8 mouse cellular contexts compared by ENCODE assay signal in the genomic region with DNA sequence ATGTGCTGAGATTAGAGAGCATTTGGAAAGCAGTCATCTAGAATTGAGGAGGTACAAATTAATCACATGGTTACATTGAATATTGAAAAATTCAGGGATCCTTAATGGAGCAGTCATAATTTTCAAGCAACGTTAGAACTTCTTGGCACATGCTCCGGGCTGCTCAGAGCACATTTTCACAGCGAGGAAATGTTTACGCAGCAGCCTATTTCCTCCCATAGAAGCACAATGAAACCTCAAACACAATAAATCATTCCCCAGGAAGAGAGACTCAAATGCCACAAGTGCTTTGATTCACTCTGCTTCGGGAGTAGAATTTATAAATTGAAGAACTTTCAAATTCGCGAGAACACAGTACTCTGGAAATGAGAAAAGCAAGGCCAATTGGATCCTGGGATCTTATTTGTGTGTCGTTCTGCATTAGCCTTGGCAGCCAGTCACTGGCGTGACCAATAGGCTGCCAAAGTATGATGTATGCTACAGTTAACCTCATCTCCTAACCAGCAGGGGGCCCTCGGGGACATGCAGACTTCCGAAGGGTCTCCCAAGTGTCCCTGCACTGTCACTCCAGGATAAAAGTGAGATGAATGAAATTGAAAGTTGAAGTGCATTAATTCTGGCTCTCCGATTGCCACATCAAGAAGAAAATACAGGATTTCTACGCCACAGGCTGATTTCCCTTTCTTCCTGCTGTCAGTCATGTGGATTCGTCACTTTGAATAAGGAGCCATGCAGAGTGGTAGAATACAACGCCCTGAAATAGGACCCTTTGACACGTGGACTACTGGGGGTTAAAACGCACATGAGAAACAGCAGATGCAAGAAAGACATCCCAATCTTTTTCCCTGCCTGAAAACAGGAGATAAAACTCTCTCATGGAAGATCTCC.
DNase-seq lines count a peak whose midpoint lies in the region; ATAC-seq and TF ChIP-seq lines count a peak whose summit lies in the region.

No protein-coding gene starts in this region.

- peak; percentile 76 for TF ChIP-seq CTCF in lung, embryonic 14.5 days (IDR thresholded peaks at IDR 0.05; ENCODE audit: low read depth)

- H3K27ac ChIP-seq in hindbrain, embryonic 12.5 days: no peak overlapping the region
- no peak overlapping the region for H3K27ac ChIP-seq in lung, embryonic 14.5 days (ENCODE audit: low read depth)

- no peaks in the 10 kb centered on the region for H3K27me3 ChIP-seq in hindbrain, embryonic 12.5 days
- no peaks in the 10 kb centered on the region for H3K27me3 ChIP-seq in lung, embryonic 14.5 days (ENCODE audit: insufficient read depth, low read length)

- peak; percentile 35 for DNase-seq in R1 (ENCODE audit: low read depth, low spot score)
- DNase-seq in cerebellum, adult 9-10 months: peak; percentile 17
- DNase-seq in layer of hippocampus, postnatal 10 days (ENCODE audit: low spot score in 2 of 2): peak; percentile 68 to 77
- peak; percentile 83 for DNase-seq in lung, embryonic 14.5 days
- peak; percentile 14 for DNase-seq in ovary, adult 18-20 months (ENCODE audit: low spot score)

- H3K36me3 ChIP-seq in hindbrain, embryonic 12.5 days: no peaks in the 10 kb centered on the region
- H3K36me3 ChIP-seq in lung, embryonic 14.5 days (ENCODE audit: insufficient read depth): no peaks in the 10 kb centered on the region

- H3K9me3 ChIP-seq in hindbrain, embryonic 12.5 days (replicated peaks): no peaks in the 10 kb centered on the region
- H3K9me3 ChIP-seq in lung, embryonic 14.5 days (ENCODE audit: low read depth, low read length): no peaks in the 10 kb centered on the region

- WGBS in hindbrain, embryonic 12.5 days: 17% methylated on average over 17 of the region's 17 CpGs
- 15% methylated on average over 17 of the region's 17 CpGs for WGBS in lung, embryonic 14.5 days

- 0 out of 2 replicates have a peak overlapping the region, but pooled peaks have one; percentile 12 for H3K4me3 ChIP-seq in hindbrain, embryonic 12.5 days
- H3K4me3 ChIP-seq in lung, embryonic 14.5 days (ENCODE audit: low read depth, low read length): peak overlapping the region; percentile 22

- H3K4me2 ChIP-seq in hindbrain, embryonic 12.5 days (replicated peaks): peak overlapping the region; percentile 47
- peak overlapping the region; percentile 60 for H3K4me2 ChIP-seq in lung, embryonic 14.5 days

- peaks cover 8% of the 10 kb centered on the region for H3K4me1 ChIP-seq in hindbrain, embryonic 12.5 days
- H3K4me1 ChIP-seq in lung, embryonic 14.5 days (ENCODE audit: insufficient read depth): no peaks in the 10 kb centered on the region

- no peak overlapping the region for H3K9ac ChIP-seq in hindbrain, embryonic 12.5 days
- H3K9ac ChIP-seq in lung, embryonic 14.5 days: no peak overlapping the region

- peak; percentile 96 for ATAC-seq in frontal cortex, adult (ENCODE audit: low TSS enrichment)
- ATAC-seq in hindbrain, embryonic 12.5 days (ENCODE audit: low FRiP score): peak; percentile 98
- ATAC-seq in lung, embryonic 14.5 days (ENCODE audit: insufficient read depth): peak; percentile 97
- ATAC-seq in CD4-positive, CD25-positive, alpha-beta regulatory T cell, adult 4 months: no peak

Comparison
In these comparisons a context has a peak if more than half of its experiments do, and no peak if none do; other contexts are left out.
1. DNase-seq: peak in every context shown above with its lines; median percentile 83 in lung, embryonic 14.5 days; 72 in layer of hippocampus, postnatal 10 days; 35 in R1; 17 in cerebellum, adult 9-10 months; 14 in ovary, adult 18-20 months.